Mouse (Mus musculus): ENCODE results near the gene Mgat5.
A peak's percentile ranks its signal among the peaks of the same experiment; 100 is the strongest.

Mgat5 gene

GRCm38 (mm10) chr1:127219161-127219560 lies 14.3 kb downstream of the Mgat5 start:
- DNase-seq: no peak

GRCm38 (mm10) chr1:127219621-127220020 lies 14.8 kb downstream of the Mgat5 start:
- no peak for DNase-seq

GRCm38 (mm10) chr1:127221998-127222736 lies 17.4 kb downstream of the Mgat5 start:
- no peak for DNase-seq

GRCm38 (mm10) chr1:127225060-127225459 lies 20.2 kb downstream of the Mgat5 start:
- DNase-seq: no peak

- DNase-seq: no peak
These were observed 24.2 kb downstream of the Mgat5 start for GRCm38 (mm10) chr1:127229011-127229410.

GRCm38 (mm10) chr1:127230468-127230867 lies 25.7 kb downstream of the Mgat5 start:
- DNase-seq: no peak

- no peak for DNase-seq
These were observed 28.4 kb downstream of the Mgat5 start for GRCm38 (mm10) chr1:127233191-127233651.

- no peak for DNase-seq
These were observed 30.3 kb downstream of the Mgat5 start for GRCm38 (mm10) chr1:127235157-127235556.

GRCm38 (mm10) chr1:127236396-127236795 lies 31.6 kb downstream of the Mgat5 start:
- DNase-seq: no peak

- no peak for DNase-seq
These were observed 34.1 kb downstream of the Mgat5 start for GRCm38 (mm10) chr1:127238871-127239314.

GRCm38 (mm10) chr1:127239914-127240313 lies 35.1 kb downstream of the Mgat5 start:
- no peak for DNase-seq

GRCm38 (mm10) chr1:127242151-127242887 lies 37.5 kb downstream of the Mgat5 start:
- DNase-seq: no peak

GRCm38 (mm10) chr1:127242888-127243588 lies 38.2 kb downstream of the Mgat5 start:
- no peak for DNase-seq

GRCm38 (mm10) chr1:127244054-127244770 lies 39.4 kb downstream of the Mgat5 start:
- DNase-seq: no peak

GRCm38 (mm10) chr1:127246158-127246557 lies 41.3 kb downstream of the Mgat5 start:
- no peak for DNase-seq

- DNase-seq: peak in 1 of 2 experiments; percentile 29
These were observed 43.6 kb downstream of the Mgat5 start for GRCm38 (mm10) chr1:127248433-127248832.

GRCm38 (mm10) chr1:127249621-127250020 lies 44.8 kb downstream of the Mgat5 start:
- no peak for DNase-seq

- DNase-seq: no peak
These were observed 45.5 kb downstream of the Mgat5 start for GRCm38 (mm10) chr1:127250313-127250712.

GRCm38 (mm10) chr1:127251751-127252150 lies 46.9 kb downstream of the Mgat5 start:
- DNase-seq: no peak

- DNase-seq: no peak
These were observed 52.2 kb downstream of the Mgat5 start for GRCm38 (mm10) chr1:127257005-127257404.

GRCm38 (mm10) chr1:127259669-127260068 lies 54.9 kb downstream of the Mgat5 start:
- DNase-seq: no peak

- DNase-seq: peak; percentile 36 to 62
These were observed 56.2 kb downstream of the Mgat5 start for GRCm38 (mm10) chr1:127260969-127261368.

Data from kidney, postnatal 4 days (tissue).